Mouse (Mus musculus) kidney, adult 8-10 months (tissue): ENCODE results near the gene Slc31a1.

Experiments
- DNase-seq, 2 experiments: peaks; one replicate each; pipeline ENCODE4 v3.0.0; 2022

Slc31a1 gene

GRCm38 (mm10) chr4:62408601-62409282 is 48.2 kb downstream of the Slc31a1 start, which contains the start of the genes Cdc26 and Prpf4:
TSS of gene Cdc26 (minus strand) at chr4:62408642.
TSS of gene Prpf4 (plus strand) at chr4:62408797.
- peak; percentile 99 for DNase-seq

- no peak for DNase-seq
Measured at GRCm38 (mm10) chr4:62409615-62410014, 49.1 kb downstream of the Slc31a1 start.

GRCm38 (mm10) chr4:62410325-62410724 is 49.8 kb downstream of the Slc31a1 start:
- no peak for DNase-seq

GRCm38 (mm10) chr4:62411606-62412005 is 51.1 kb downstream of the Slc31a1 start:
- DNase-seq: no peak

- DNase-seq: no peak
Measured at GRCm38 (mm10) chr4:62418448-62418847, 57.9 kb downstream of the Slc31a1 start.

- DNase-seq: no peak
Measured at GRCm38 (mm10) chr4:62419091-62419490, 58.6 kb downstream of the Slc31a1 start.

GRCm38 (mm10) chr4:62425891-62426290 is 65.4 kb downstream of the Slc31a1 start:
- DNase-seq: no peak

GRCm38 (mm10) chr4:62427978-62428758 is 67.6 kb downstream of the Slc31a1 start:
- no peak for DNase-seq

- no peak for DNase-seq
Measured at GRCm38 (mm10) chr4:62429616-62430015, 69.1 kb downstream of the Slc31a1 start.

- DNase-seq: no peak
Measured at GRCm38 (mm10) chr4:62430678-62431077, 70.2 kb downstream of the Slc31a1 start.

- no peak for DNase-seq
Measured at GRCm38 (mm10) chr4:62431522-62431921, 71.0 kb downstream of the Slc31a1 start.

GRCm38 (mm10) chr4:62433939-62434870 is 73.7 kb downstream of the Slc31a1 start:
- peak; percentile 55 to 66 for DNase-seq

- peak; percentile 63 to 75 for DNase-seq
Measured at GRCm38 (mm10) chr4:62435081-62435480, 74.6 kb downstream of the Slc31a1 start, which contains the start of gene Rnf183. TSS of gene Rnf183 (minus strand) at chr4:62435252.

GRCm38 (mm10) chr4:62437256-62437778 is 76.8 kb downstream of the Slc31a1 start:
- DNase-seq: no peak

GRCm38 (mm10) chr4:62437871-62438270 is 77.3 kb downstream of the Slc31a1 start:
- peak; percentile 80 to 87 for DNase-seq

- DNase-seq: no peak
Measured at GRCm38 (mm10) chr4:62439793-62440192, 79.3 kb downstream of the Slc31a1 start.

GRCm38 (mm10) chr4:62440544-62440943 is 80.0 kb downstream of the Slc31a1 start:
- peak; percentile 80 to 81 for DNase-seq

- DNase-seq: no peak
Measured at GRCm38 (mm10) chr4:62440986-62441385, 80.5 kb downstream of the Slc31a1 start.
